26 mouse cellular contexts compared by ENCODE assay signal in the genomic region with DNA sequence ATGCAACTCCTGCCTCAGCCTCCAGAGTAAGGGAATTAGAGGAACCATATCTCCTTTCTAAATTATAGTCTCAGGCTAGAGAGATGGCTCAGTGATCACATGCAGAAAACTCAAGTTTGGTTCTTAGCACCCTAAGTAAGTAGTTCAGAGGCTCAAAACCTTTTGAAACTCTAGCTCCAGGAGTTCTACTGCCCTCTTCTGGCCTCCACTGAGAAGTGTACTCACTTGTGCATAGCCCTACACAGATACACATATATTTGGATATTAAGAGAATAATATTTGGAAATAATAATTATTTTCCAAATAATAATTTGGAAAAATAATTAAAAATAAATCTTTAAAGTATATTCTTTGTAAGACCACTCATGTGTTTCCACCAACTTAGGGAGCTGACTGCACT.
DNase-seq lines count a peak whose midpoint lies in the region; ATAC-seq and TF ChIP-seq lines count a peak whose summit lies in the region.
"Had no signal": no experiment of that assay in that cellular context is flagged by ENCODE, and none has a peak within 500 bp of the region (broad histone marks: within the 10 kb centered on the region; RNA-seq: fewer than 3 reads in every experiment).

No protein-coding gene starts in this region.

- no peaks in the 10 kb centered on the region for H3K79me2 ChIP-seq in heart, adult 2 months (replicated peaks; ENCODE audit: control insufficient read depth, insufficient read depth, low read length)

- H3K36me3 ChIP-seq in forebrain, postnatal 0 days (ENCODE audit: insufficient read depth): no peaks in the 10 kb centered on the region
- H3K36me3 ChIP-seq in forebrain, embryonic 14.5 days (ENCODE audit: control insufficient read depth, insufficient read depth, low read length): no peaks in the 10 kb centered on the region
- no peaks in the 10 kb centered on the region for H3K36me3 ChIP-seq in heart, adult 2 months (ENCODE audit: control insufficient read depth, insufficient read depth, low read length)
- no peaks in the 10 kb centered on the region for H3K36me3 ChIP-seq in E14TG2a.4 (ENCODE audit: insufficient read depth, low read length)
- H3K36me3 ChIP-seq: forebrain, embryonic 10.5 days; heart, embryonic 10.5 days; heart, embryonic 13.5 days; hindbrain, embryonic 10.5 days; hindbrain, embryonic 13.5 days had no signal

- no peak for DNase-seq in forebrain, postnatal 0 days
- DNase-seq in forebrain, embryonic 14.5 days (ENCODE audit: low spot score): no peak
- DNase-seq in heart, adult 2 months: no peak
- no peak for DNase-seq in heart, postnatal 4 days
- no peak for DNase-seq in Patski (ENCODE audit: low read depth, low spot score)
- DNase-seq in kidney, postnatal 36 days: no peak
- DNase-seq in adrenal gland, postnatal 25 days: no peak
- DNase-seq: adrenal gland, adult 8-10 months; adrenal gland, postnatal 36 days; cerebellum, adult 18-20 months; cerebellum, adult 9-10 months; cerebellum, postnatal 14 days; gastrocnemius, postnatal 14 days; heart, adult 18-20 months; kidney, adult 18-20 months had no signal

- no peak overlapping the region for H3K4me3 ChIP-seq in forebrain, postnatal 0 days (ENCODE audit: low read depth, low read length)
- H3K4me3 ChIP-seq in forebrain, embryonic 14.5 days (ENCODE audit: low read depth, low read length): no peak overlapping the region
- H3K4me3 ChIP-seq in heart, adult 2 months: no peak overlapping the region
- no peak overlapping the region for H3K4me3 ChIP-seq in E14TG2a.4 (replicated peaks; ENCODE audit: low read length)
- H3K4me3 ChIP-seq: forebrain, embryonic 10.5 days; forebrain, embryonic 13.5 days; heart, embryonic 10.5 days; heart, embryonic 13.5 days; hindbrain, embryonic 10.5 days; hindbrain, embryonic 13.5 days had no signal

- 0 out of 2 replicates have a peak, but pooled peaks have one; percentile 3 for TF ChIP-seq CTCF in forebrain, postnatal 0 days (IDR thresholded peaks at IDR 0.05; ENCODE audit: low read depth)
- TF ChIP-seq CTCF in heart, adult 2 months (IDR thresholded peaks at IDR 0.05): 0 out of 2 replicates have a peak, but pooled peaks have one; percentile 2
- TF ChIP-seq CTCF in E14TG2a.4 (conservative IDR thresholded peaks at IDR 0.05; ENCODE audit: low read length): peak; percentile 58
- TF ChIP-seq CTCF in Patski (IDR thresholded peaks at IDR 0.05): peak; percentile 46

- no peaks in the 10 kb centered on the region for H3K9me3 ChIP-seq in forebrain, postnatal 0 days (ENCODE audit: low read length)
- H3K9me3 ChIP-seq in forebrain, embryonic 14.5 days (replicated peaks; ENCODE audit: control insufficient read depth, low read length): no peaks in the 10 kb centered on the region
- no peaks in the 10 kb centered on the region; the same call in 1 of the 2 replicates for H3K9me3 ChIP-seq in E14TG2a.4 (ENCODE audit: low read length)
- H3K9me3 ChIP-seq: forebrain, embryonic 10.5 days; forebrain, embryonic 13.5 days; heart, embryonic 10.5 days; hindbrain, embryonic 10.5 days; hindbrain, embryonic 13.5 days had no signal

- H3K9ac ChIP-seq in forebrain, postnatal 0 days: no peak overlapping the region
- no peak overlapping the region for H3K9ac ChIP-seq in forebrain, embryonic 14.5 days (ENCODE audit: low read length)
- no peak overlapping the region for H3K9ac ChIP-seq in heart, adult 2 months (ENCODE audit: low read depth, low read length)
- H3K9ac ChIP-seq: forebrain, embryonic 13.5 days; heart, embryonic 13.5 days; hindbrain, embryonic 13.5 days had no signal

- no peak overlapping the region for H3K4me2 ChIP-seq in forebrain, postnatal 0 days (ENCODE audit: low read depth)
- H3K4me2 ChIP-seq in forebrain, embryonic 14.5 days (ENCODE audit: low read length): no peak overlapping the region
- H3K4me2 ChIP-seq: forebrain, embryonic 13.5 days; heart, embryonic 13.5 days; hindbrain, embryonic 13.5 days had no signal

- no peaks in the 10 kb centered on the region for H3K27me3 ChIP-seq in forebrain, postnatal 0 days (ENCODE audit: insufficient read depth, low read length)
- H3K27me3 ChIP-seq in forebrain, embryonic 14.5 days (replicated peaks; ENCODE audit: control insufficient read depth, insufficient read depth, low read length): no peaks in the 10 kb centered on the region
- no peaks in the 10 kb centered on the region for H3K27me3 ChIP-seq in heart, adult 2 months (ENCODE audit: control insufficient read depth, insufficient read depth, low read length)
- no peaks in the 10 kb centered on the region for H3K27me3 ChIP-seq in E14TG2a.4 (ENCODE audit: insufficient read depth, low read length)
- no peaks in the 10 kb centered on the region for H3K27me3 ChIP-seq in Patski
- H3K27me3 ChIP-seq: forebrain, embryonic 13.5 days; heart, embryonic 13.5 days; hindbrain, embryonic 13.5 days had no signal

- TF ChIP-seq POLR2A in heart, adult 2 months (IDR thresholded peaks at IDR 0.05; ENCODE audit: insufficient read depth, low read depth, low read length): no peak

- no peaks in the 10 kb centered on the region for H3K4me1 ChIP-seq in forebrain, postnatal 0 days (ENCODE audit: insufficient read depth)
- H3K4me1 ChIP-seq in forebrain, embryonic 14.5 days (ENCODE audit: control insufficient read depth, insufficient read depth, low read length): no peaks in the 10 kb centered on the region
- no peaks in the 10 kb centered on the region for H3K4me1 ChIP-seq in heart, adult 2 months (ENCODE audit: control insufficient read depth, insufficient read depth, low read length)
- no peaks in the 10 kb centered on the region for H3K4me1 ChIP-seq in E14TG2a.4 (replicated peaks; ENCODE audit: low read depth, low read length)
- H3K4me1 ChIP-seq: forebrain, embryonic 10.5 days; forebrain, embryonic 13.5 days; heart, embryonic 10.5 days; heart, embryonic 13.5 days; hindbrain, embryonic 10.5 days had no signal

- no peak overlapping the region for H3K27ac ChIP-seq in forebrain, postnatal 0 days (ENCODE audit: low read depth, low read length)
- no peak overlapping the region for H3K27ac ChIP-seq in forebrain, embryonic 14.5 days (ENCODE audit: low read depth, low read length)
- no peak overlapping the region for H3K27ac ChIP-seq in heart, adult 2 months
- H3K27ac ChIP-seq: forebrain, embryonic 10.5 days; forebrain, embryonic 13.5 days; heart, embryonic 10.5 days; heart, embryonic 13.5 days; hindbrain, embryonic 10.5 days; hindbrain, embryonic 13.5 days; hindbrain, postnatal 0 days had no signal

- TF ChIP-seq EP300 in heart, adult 2 months (IDR thresholded peaks at IDR 0.05; ENCODE audit: insufficient read depth, low read depth, low read length): no peak

- intact Hi-C loops in heart, adult 2 months (cut with DNase I): no loop called here

- CTCF ChIA-PET in Patski (lab: Charles Lee): interaction anchor here (0.8 to 2.7 kb wide), 4 partner anchors 13 to 20 kb away, joined by 3 to 7 read pairs (median 3); no protein-coding TSS in a partner anchor

- POLR2A ChIA-PET in Patski (lab: Charles Lee): no interaction called here

- in situ Hi-C loops in Patski (cut with MboI; ENCODE audit: low pct_unique_long_range_greater_than_20kb): no loop called here

- ATAC-seq in forebrain, postnatal 0 days: no peak
- ATAC-seq in forebrain, embryonic 14.5 days: no peak
- ATAC-seq in Patski: no peak
- ATAC-seq: activated CD4-positive, CD25-positive, alpha-beta regulatory T cell, adult 4 months; forebrain, embryonic 13.5 days; hindbrain, postnatal 0 days; inflammation-experienced regulatory T-cells, adult 6 months; intestine, embryonic 16.5 days had no signal

Comparison
In these comparisons a context has a peak if more than half of its experiments do, and no peak if none do; other contexts are left out.
1. CTCF ChIP-seq: peak in every context shown above with its lines; median percentile 58 in E14TG2a.4; 46 in Patski; 3 in forebrain, postnatal 0 days; 2 in heart, adult 2 months.